Mouse (Mus musculus) MEL (cell line): ENCODE measurements at regions not wholly inside any gene's neighbourhood (a gene's known extent, or its start where the extent isn't known, plus 50 kb on each side); places are given as distances from the start of the nearest gene placed in this dataset.

Experiments
- DNase-seq: peaks from one replicate; pipeline ENCODE4 v3.0.0; 2011; ENCODE audit warnings: low read depth, low spot score
- H3K27ac ChIP-seq: 2 replicates; pipeline ENCODE4 v1.5.1; 2012; ENCODE audit warnings: low read depth, mild to moderate bottlenecking, control low read depth, low read length, moderate library complexity; ENCODE audit not compliant: control insufficient read depth
- H3K27me3 ChIP-seq, 2 experiments: fragments of 150-350 bp in 1 of 2; sonication (generic) in 1 of 2; 2 replicates each; pipeline ENCODE4 v1.6.1; 2012; ENCODE audit warnings: low read length in 2 of 2, mild to moderate bottlenecking in 2 of 2, improper control_type of control experiment in 1 of 2, moderate library complexity in 1 of 2; ENCODE audit not compliant: insufficient read depth in 2 of 2, control insufficient read depth in 1 of 2
- H3K36me3 ChIP-seq, 2 experiments: 2 replicates each; pipeline ENCODE4 v1.6.1; 2012 to 2014; ENCODE audit warnings: low read length in 2 of 2, improper control_type of control experiment in 1 of 2, inconsistent platforms in 1 of 2, mild to moderate bottlenecking in 1 of 2; ENCODE audit not compliant: insufficient read depth in 2 of 2, control insufficient read depth in 1 of 2
- H3K4me1 ChIP-seq, 2 experiments: fragments of 150-350 bp in 1 of 2; sonication (generic) in 1 of 2; 2 replicates each; pipeline ENCODE4 v1.6.1; 2012; ENCODE audit warnings: low read length in 2 of 2, improper control_type of control experiment in 1 of 2, mild to moderate bottlenecking in 1 of 2; ENCODE audit not compliant: insufficient read depth in 2 of 2, control insufficient read depth in 1 of 2
- H3K4me3 ChIP-seq, 2 experiments: fragments of 150-350 bp in 1 of 2; sonication (generic) in 1 of 2; 2 replicates each; pipeline ENCODE4 v1.5.1; 2012; ENCODE audit warnings: low read depth in 2 of 2, low read length in 2 of 2, mild to moderate bottlenecking in 2 of 2, moderate library complexity in 2 of 2, control low read depth in 1 of 2, improper control_type of control experiment in 1 of 2; ENCODE audit not compliant: control insufficient read depth in 1 of 2, insufficient read depth in 1 of 2
- H3K79me2 ChIP-seq: 2 replicates; pipeline ENCODE4 v1.6.1; 2012; ENCODE audit warnings: mild to moderate bottlenecking, low read length, moderate library complexity; ENCODE audit not compliant: control insufficient read depth, poor library complexity, insufficient read depth
- H3K9ac ChIP-seq: 2 replicates; pipeline ENCODE4 v1.6.1; 2012; ENCODE audit warnings: low read depth, mild to moderate bottlenecking, control low read depth, low read length, moderate library complexity; ENCODE audit not compliant: control insufficient read depth, poor library complexity, severe bottlenecking
- H3K9me3 ChIP-seq: fragments of 150-350 bp; sonication (generic); replicated peaks from 2 replicates; pipeline ENCODE4 v1.6.1; 2012; ENCODE audit warnings: mild to moderate bottlenecking, low read length, improper control_type of control experiment, moderate library complexity; ENCODE audit not compliant: insufficient read depth
- BHLHE40 ChIP-seq: IDR thresholded peaks from 2 replicates; pipeline ENCODE4 v1.6.1; 2012; ENCODE audit warnings: low read depth, mild to moderate bottlenecking, inconsistent platforms, low read length, improper control_type of control experiment, borderline replicate concordance
- CHD2 ChIP-seq: IDR thresholded peaks from 2 replicates; pipeline ENCODE4 v1.6.1; 2011; ENCODE audit warnings: low read length, improper control_type of control experiment
- CTCF ChIP-seq, 3 experiments: IDR thresholded peaks in 2 of 3; conservative IDR thresholded peaks in 1 of 3; 2 replicates each; pipeline ENCODE4 v1.5.1; 2011 to 2012; ENCODE audit warnings: low read length in 3 of 3, low read depth in 2 of 3, mild to moderate bottlenecking in 2 of 3, improper control_type of control experiment in 1 of 3, inconsistent platforms in 1 of 3, mixed read lengths in 1 of 3, moderate library complexity in 1 of 3; ENCODE audit not compliant: control insufficient read depth in 1 of 3, insufficient read depth in 1 of 3, poor library complexity in 1 of 3, severe bottlenecking in 1 of 3
- E2F4 ChIP-seq: IDR thresholded peaks from 2 replicates; pipeline ENCODE4 v1.6.1; 2011; ENCODE audit warnings: low read depth, low read length, improper control_type of control experiment, borderline replicate concordance
- ETS1 ChIP-seq: IDR thresholded peaks from 2 replicates; pipeline ENCODE4 v1.6.1; 2012; ENCODE audit warnings: low read depth, mild to moderate bottlenecking, inconsistent platforms, low read length, improper control_type of control experiment, moderate library complexity
- GABPA ChIP-seq: IDR thresholded peaks from 2 replicates; pipeline ENCODE4 v1.6.1; 2012; ENCODE audit warnings: low read depth, mild to moderate bottlenecking, inconsistent platforms, low read length, improper control_type of control experiment, moderate library complexity
- GATA1 ChIP-seq: IDR thresholded peaks from 2 replicates; pipeline ENCODE4 v1.6.1; 2011; ENCODE audit warnings: low read depth, low read length, improper control_type of control experiment
- HCFC1 ChIP-seq: IDR thresholded peaks from 2 replicates; pipeline ENCODE4 v1.6.1; 2012; ENCODE audit warnings: low read depth, mild to moderate bottlenecking, inconsistent platforms, low read length, improper control_type of control experiment, moderate library complexity
- KAT2A ChIP-seq: conservative IDR thresholded peaks from 2 replicates; pipeline ENCODE4 v1.6.1; 2012; ENCODE audit warnings: low read depth, low read length, improper control_type of control experiment, inconsistent platforms
- MAFK ChIP-seq: IDR thresholded peaks from 2 replicates; pipeline ENCODE4 v1.6.1; 2011; ENCODE audit warnings: low read depth, mild to moderate bottlenecking, low read length, improper control_type of control experiment, borderline replicate concordance
- MAX ChIP-seq: IDR thresholded peaks from 2 replicates; pipeline ENCODE4 v1.6.1; 2011; ENCODE audit warnings: low read length, improper control_type of control experiment
- MAZ ChIP-seq: IDR thresholded peaks from 2 replicates; pipeline ENCODE4 v1.6.1; 2012; ENCODE audit warnings: low read depth, mild to moderate bottlenecking, inconsistent platforms, low read length, improper control_type of control experiment
- MXI1 ChIP-seq: IDR thresholded peaks from 2 replicates; pipeline ENCODE4 v1.6.1; 2011; ENCODE audit warnings: mild to moderate bottlenecking, low read depth, low read length, improper control_type of control experiment
- MYB ChIP-seq: IDR thresholded peaks from 2 replicates; pipeline ENCODE4 v1.6.1; 2011; ENCODE audit warnings: mild to moderate bottlenecking, low read depth, low read length, improper control_type of control experiment
- MYC ChIP-seq: IDR thresholded peaks from 2 replicates; pipeline ENCODE4 v1.6.1; 2011; ENCODE audit warnings: low read depth, mild to moderate bottlenecking, low read length, improper control_type of control experiment, moderate library complexity
- NELFE ChIP-seq: IDR thresholded peaks from 2 replicates; pipeline ENCODE4 v1.6.1; 2011; ENCODE audit warnings: low read depth, low read length, improper control_type of control experiment
- POLR2A ChIP-seq, 2 experiments: IDR thresholded peaks; 2 replicates each; pipeline ENCODE4 v1.6.1; 2011 to 2012; ENCODE audit warnings: low read length in 2 of 2, mild to moderate bottlenecking in 2 of 2, control low read depth in 1 of 2, improper control_type of control experiment in 1 of 2, low read depth in 1 of 2, moderate library complexity in 1 of 2; ENCODE audit not compliant: control insufficient read depth in 1 of 2, insufficient read depth in 1 of 2, poor library complexity in 1 of 2
- POLR2AphosphoS2 ChIP-seq: IDR thresholded peaks from 2 replicates; pipeline ENCODE4 v1.6.1; 2011; ENCODE audit warnings: low read length, improper control_type of control experiment
- POLR2AphosphoS5 ChIP-seq: IDR thresholded peaks from 2 replicates; pipeline ENCODE4 v1.6.1; 2012; ENCODE audit warnings: low read depth, borderline replicate concordance, mild to moderate bottlenecking, inconsistent platforms, low read length, moderate library complexity, mixed read lengths
- RAD21 ChIP-seq: IDR thresholded peaks from 2 replicates; pipeline ENCODE4 v1.6.1; 2011; ENCODE audit warnings: mild to moderate bottlenecking, low read depth, low read length, improper control_type of control experiment
- RCOR1 ChIP-seq: IDR thresholded peaks from 2 replicates; pipeline ENCODE4 v1.6.1; 2012; ENCODE audit warnings: low read depth, mild to moderate bottlenecking, inconsistent platforms, low read length, improper control_type of control experiment
- SIN3A ChIP-seq: IDR thresholded peaks from 2 replicates; pipeline ENCODE4 v1.6.1; 2012; ENCODE audit warnings: low read length, improper control_type of control experiment, inconsistent platforms
- TAL1 ChIP-seq: IDR thresholded peaks from 2 replicates; pipeline ENCODE4 v1.6.1; 2012; ENCODE audit warnings: mild to moderate bottlenecking, inconsistent platforms, low read length, moderate library complexity, mixed read lengths
- TCF12 ChIP-seq: IDR thresholded peaks from 2 replicates; pipeline ENCODE4 v1.6.1; 2014; ENCODE audit warnings: low read depth, mild to moderate bottlenecking, inconsistent platforms, low read length, improper control_type of control experiment, moderate library complexity
- UBTF ChIP-seq: IDR thresholded peaks from 2 replicates; pipeline ENCODE4 v1.6.1; 2012; ENCODE audit warnings: low read depth, mild to moderate bottlenecking, inconsistent platforms, low read length, improper control_type of control experiment, moderate library complexity, borderline replicate concordance; ENCODE audit not compliant: insufficient read depth
- USF1 ChIP-seq: IDR thresholded peaks from 2 replicates; pipeline ENCODE4 v1.6.1; 2014; ENCODE audit warnings: low read depth, mild to moderate bottlenecking, inconsistent platforms, low read length, improper control_type of control experiment, moderate library complexity
- USF2 ChIP-seq, 2 experiments: IDR thresholded peaks; 2 replicates each; pipeline ENCODE4 v1.6.1; 2011 to 2012; ENCODE audit warnings: improper control_type of control experiment in 2 of 2, low read length in 2 of 2, borderline replicate concordance in 1 of 2, inconsistent platforms in 1 of 2, low read depth in 1 of 2, mild to moderate bottlenecking in 1 of 2; ENCODE audit not compliant: insufficient read depth in 1 of 2
- ZKSCAN1 ChIP-seq: IDR thresholded peaks from 2 replicates; pipeline ENCODE4 v1.6.1; 2012; ENCODE audit warnings: low read depth, mild to moderate bottlenecking, inconsistent platforms, low read length, improper control_type of control experiment, moderate library complexity
- ZMIZ1 ChIP-seq: IDR thresholded peaks from 2 replicates; pipeline ENCODE4 v1.6.1; 2012; ENCODE audit warnings: low read depth, mild to moderate bottlenecking, inconsistent platforms, low read length, improper control_type of control experiment, moderate library complexity
- ZNF384 ChIP-seq: IDR thresholded peaks from 2 replicates; pipeline ENCODE4 v1.6.1; 2012; ENCODE audit warnings: low read depth, mild to moderate bottlenecking, inconsistent platforms, low read length, improper control_type of control experiment

DNA sequence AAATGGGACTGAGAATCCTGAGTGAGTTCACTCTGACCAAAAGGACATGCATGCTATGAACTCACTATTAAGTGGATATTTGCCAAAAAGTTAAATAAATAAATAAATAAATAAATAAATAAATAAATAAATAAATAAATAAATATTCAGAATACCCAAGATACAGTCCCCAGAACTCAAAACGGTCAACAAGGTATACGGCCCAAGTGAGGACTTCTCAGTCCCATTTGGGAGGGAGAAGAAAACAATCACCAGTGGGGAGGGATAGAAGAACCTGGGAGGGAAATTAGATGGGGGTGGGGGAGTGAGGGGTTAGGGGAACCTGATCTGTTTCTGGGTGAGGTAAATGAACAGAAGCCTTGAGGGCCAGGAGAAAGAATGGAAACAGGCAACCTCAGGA, 184.2 kb downstream of the Slitrk6 start:
- no peaks in the 10 kb centered on the region for H3K27me3 ChIP-seq
- H3K4me1 ChIP-seq: no peaks in the 10 kb centered on the region
- H3K79me2 ChIP-seq: no peaks in the 10 kb centered on the region
- H3K4me3 ChIP-seq: no peak overlapping the region
- H3K9me3 ChIP-seq: no peaks in the 10 kb centered on the region
- DNase-seq: no peak
- H3K36me3 ChIP-seq: no peaks in the 10 kb centered on the region
- no peak overlapping the region for H3K27ac ChIP-seq
- H3K9ac ChIP-seq: no peak overlapping the region
- TF ChIP-seq MXI1 (no peak), HCFC1 (no peak), MYC (no peak), CTCF (IDR thresholded peaks at IDR 0.05 in 2 of 3, conservative IDR thresholded peaks at IDR 0.05 in 1 of 3; ENCODE audit: control insufficient read depth in 1 of 3, insufficient read depth in 1 of 3, low read depth in 2 of 3, low read length in 3 of 3, poor library complexity in 1 of 3, severe bottlenecking in 1 of 3) (no peak), KAT2A (no peak), TCF12 (no peak), POLR2AphosphoS5 (no peak), USF2 (IDR thresholded peaks at IDR 0.05; ENCODE audit: borderline replicate concordance in 1 of 2, insufficient read depth in 1 of 2, low read depth in 1 of 2, low read length in 2 of 2) (no peak), RCOR1 (no peak), MAX (no peak), ZKSCAN1 (no peak), CHD2 (no peak), ZNF384 (no peak), ETS1 (no peak), E2F4 (no peak), RAD21 (no peak), NELFE (no peak), SIN3A (no peak), ZMIZ1 (no peak), BHLHE40 (no peak)

DNA sequence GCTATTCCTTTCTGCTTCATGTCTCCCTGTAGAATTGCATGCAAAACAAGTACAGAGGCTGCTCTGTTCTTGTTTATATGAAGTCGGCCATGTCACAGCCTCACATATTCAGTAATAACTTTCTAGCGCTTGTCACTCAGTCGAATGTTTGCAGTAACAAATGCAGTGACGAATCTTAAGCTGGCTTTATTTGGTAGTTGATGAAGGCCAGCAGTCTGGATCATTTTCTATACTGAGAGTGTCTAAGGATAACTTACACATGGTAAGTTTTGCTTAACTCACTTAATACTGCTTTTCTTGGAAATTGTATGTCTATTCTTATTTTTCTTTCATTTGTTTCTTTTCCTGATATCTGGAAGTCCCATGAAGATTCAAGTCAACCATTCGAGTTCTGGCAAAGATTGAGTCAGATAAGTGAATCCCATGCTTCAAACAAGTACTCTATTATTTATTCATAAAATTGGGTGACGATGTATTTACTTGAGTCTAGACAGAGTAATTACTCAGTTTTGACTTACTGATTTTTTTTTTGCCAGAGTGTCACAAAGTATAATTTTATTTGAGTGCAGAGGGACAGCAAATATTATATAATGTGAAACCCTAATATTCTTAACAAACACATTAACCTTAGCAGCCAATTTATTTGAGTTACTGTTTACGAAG, 189.0 kb downstream of the Slitrk6 start:
- DNase-seq: no peak
- Histone ChIP-seq H3K4me1 (no peaks in the 10 kb centered on the region), H3K9me3 (no peaks in the 10 kb centered on the region), H3K79me2 (no peaks in the 10 kb centered on the region), H3K4me3 (no peak overlapping the region), H3K27me3 (no peaks in the 10 kb centered on the region), H3K36me3 (no peaks in the 10 kb centered on the region), H3K27ac (no peak overlapping the region)
- no peak for TF ChIP-seq BHLHE40
- TF ChIP-seq MXI1: no peak
- TF ChIP-seq NELFE: no peak
- TF ChIP-seq RAD21: no peak
- no peak for TF ChIP-seq GATA1
- no peak for TF ChIP-seq CTCF (IDR thresholded peaks at IDR 0.05 in 2 of 3, conservative IDR thresholded peaks at IDR 0.05 in 1 of 3; ENCODE audit: control insufficient read depth in 1 of 3, insufficient read depth in 1 of 3, low read depth in 2 of 3, low read length in 3 of 3, poor library complexity in 1 of 3, severe bottlenecking in 1 of 3)
- TF ChIP-seq UBTF: no peak
- TF ChIP-seq MAFK: no peak
- TF ChIP-seq MAZ: no peak
- no peak for TF ChIP-seq POLR2A (IDR thresholded peaks at IDR 0.05; ENCODE audit: control insufficient read depth in 1 of 2, insufficient read depth in 1 of 2, low read depth in 1 of 2, low read length in 2 of 2, poor library complexity in 1 of 2)
- TF ChIP-seq ZMIZ1: no peak
- no peak for TF ChIP-seq ZNF384
- TF ChIP-seq POLR2AphosphoS2: no peak
- TF ChIP-seq MYB: no peak
- TF ChIP-seq MAX: no peak
- TF ChIP-seq GABPA: no peak
- TF ChIP-seq TAL1: no peak
- TF ChIP-seq USF1: no peak
- TF ChIP-seq, all 39 proteins: peak for 0
- no peak overlapping the region for H3K9ac ChIP-seq
